Mouse (Mus musculus) forebrain, embryonic 14.5 days (tissue): Measurements from ENCODE around the gene Gm20388. TPM values are rescaled to one million over a fixed set of nuclear protein-coding genes. Genes with fewer than 3 reads are reported as not detected.

Experiments
- ATAC-seq: fragments of 200-750 bp; cut with Nextera tagmentation; 2 replicates; pipeline ENCODE4 v1.8.0; 2017; ENCODE audit warnings: mild to moderate bottlenecking, moderate library complexity
- DNase-seq: peaks from one replicate; pipeline ENCODE4 v3.0.0-alpha.2; 2015; ENCODE audit warnings: low spot score
- H3K27ac ChIP-seq: fragments of 300-500 bp; sonication (generic); 2 replicates; pipeline ENCODE4 v1.5.1; 2014; ENCODE audit warnings: low read depth, mild to moderate bottlenecking, control low read depth, low read length, moderate library complexity
- H3K27me3 ChIP-seq: fragments of 300-500 bp; sonication (generic); replicated peaks from 2 replicates; pipeline ENCODE4 v1.6.1; 2014; ENCODE audit warnings: low read length, control low read depth, mixed read lengths; ENCODE audit not compliant: control insufficient read depth, insufficient read depth
- H3K36me3 ChIP-seq: fragments of 300-500 bp; sonication (generic); 2 replicates; pipeline ENCODE4 v1.6.1; 2014; ENCODE audit warnings: low read length, control low read depth; ENCODE audit not compliant: control insufficient read depth, insufficient read depth
- H3K4me1 ChIP-seq: fragments of 300-500 bp; sonication (generic); 2 replicates; pipeline ENCODE4 v1.6.1; 2014; ENCODE audit warnings: antibody characterized with exemption, low read length, control low read depth; ENCODE audit not compliant: control insufficient read depth, insufficient read depth
- H3K4me2 ChIP-seq: fragments of 300-500 bp; sonication (generic); 2 replicates; pipeline ENCODE4 v1.6.1; 2014; ENCODE audit warnings: mild to moderate bottlenecking, control low read depth, low read length
- H3K4me3 ChIP-seq: fragments of 300-500 bp; sonication (generic); 2 replicates; pipeline ENCODE4 v1.5.1; 2014; ENCODE audit warnings: low read depth, low read length, control low read depth
- H3K9ac ChIP-seq: fragments of 300-500 bp; sonication (generic); 2 replicates; pipeline ENCODE4 v1.6.1; 2014; ENCODE audit warnings: mild to moderate bottlenecking, low read length, control low read depth, moderate library complexity
- H3K9me3 ChIP-seq: fragments of 300-500 bp; sonication (generic); replicated peaks from 2 replicates; pipeline ENCODE4 v1.6.1; 2016; ENCODE audit warnings: low read length, control low read depth, mixed read lengths; ENCODE audit not compliant: control insufficient read depth
- WGBS: fragments of 180-500 bp; shearing (Covaris S2); extraction: QIAGEN DNeasy Blood & Tissue Kit; methylation state at CpG from one replicate; pipeline ENCODE4 v1.1.7; 2014; 5-methylcytosine and 5-hydroxymethylcytosine counted together
- polyA plus RNA-seq: library from polyadenylated mRNA; unstranded; fragments of >200 nt; fragmentation: Nextera tagmentation; extraction: Ambion mirVana; gene quantifications from 2 replicates; pipeline ENCODE4 v1.2.1, GENCODE M21; 2014

The Gm20388 gene
- polyA plus RNA-seq, 1 experiment from 2014 or later: 7.4 TPM

GRCm38 (mm10) chr8:123384883-123385540, 3474.4 kb downstream of the Gm20388 start:
- H3K4me2 ChIP-seq: no peak overlapping the region
- no peaks in the 10 kb centered on the region for H3K9me3 ChIP-seq
- DNase-seq (peak; percentile 29), ATAC-seq (no peak)
- H3K27ac ChIP-seq: no peak overlapping the region
- H3K4me1 ChIP-seq: no peaks in the 10 kb centered on the region
- H3K4me3 ChIP-seq: no peak overlapping the region
- 71% methylated on average over 9 of the region's 9 CpGs for WGBS
- no peaks in the 10 kb centered on the region for H3K27me3 ChIP-seq
- peaks cover 85% of the 10 kb centered on the region for H3K36me3 ChIP-seq
- H3K9ac ChIP-seq: no peak overlapping the region

- Histone ChIP-seq H3K9me3 (no peaks in the 10 kb centered on the region), H3K4me2 (no peak overlapping the region), H3K27me3 (no peaks in the 10 kb centered on the region), H3K36me3 (peaks cover 100% of the 10 kb centered on the region), H3K9ac (no peak overlapping the region), H3K4me3 (no peak overlapping the region), H3K27ac (no peak overlapping the region), H3K4me1 (no peaks in the 10 kb centered on the region)
- DNase-seq (no peak), ATAC-seq (no peak)
- 77% methylated on average over 3 of the region's 3 CpGs for WGBS
Observed at GRCm38 (mm10) chr8:123387041-123387440, 3476.4 kb downstream of the Gm20388 start.

GRCm38 (mm10) chr8:123387801-123388200, 3477.2 kb downstream of the Gm20388 start:
- no peak overlapping the region for H3K4me2 ChIP-seq
- peaks cover 100% of the 10 kb centered on the region for H3K36me3 ChIP-seq
- H3K4me1 ChIP-seq: no peaks in the 10 kb centered on the region
- no peak overlapping the region for H3K4me3 ChIP-seq
- ATAC-seq (no peak), DNase-seq (no peak)
- H3K27me3 ChIP-seq: no peaks in the 10 kb centered on the region
- no peak overlapping the region for H3K27ac ChIP-seq
- 92% methylated on average over 8 of the region's 8 CpGs for WGBS
- no peaks in the 10 kb centered on the region for H3K9me3 ChIP-seq
- no peak overlapping the region for H3K9ac ChIP-seq

GRCm38 (mm10) chr8:123389026-123389425, 3478.4 kb downstream of the Gm20388 start:
- 96% methylated on average over 7 of the region's 7 CpGs for WGBS
- H3K36me3 ChIP-seq: peaks cover 100% of the 10 kb centered on the region
- H3K4me2 ChIP-seq: no peak overlapping the region

GRCm38 (mm10) chr8:123398308-123398707, 3487.7 kb downstream of the Gm20388 start:
- 96% methylated on average over 13 of the region's 13 CpGs for WGBS
- Histone ChIP-seq H3K9ac (no peak overlapping the region), H3K27ac (no peak overlapping the region), H3K4me2 (no peak overlapping the region), H3K27me3 (no peaks in the 10 kb centered on the region), H3K9me3 (no peaks in the 10 kb centered on the region), H3K4me1 (no peaks in the 10 kb centered on the region), H3K36me3 (peaks cover 97% of the 10 kb centered on the region), H3K4me3 (no peak overlapping the region)
- ATAC-seq: no peak
- DNase-seq: no peak

More at GRCm38 (mm10) chr8:123389026-123389425, 3478.4 kb downstream of the Gm20388 start:
- Histone ChIP-seq H3K4me1 (no peaks in the 10 kb centered on the region), H3K4me3 (no peak overlapping the region), H3K9me3 (no peaks in the 10 kb centered on the region), H3K27ac (no peak overlapping the region), H3K9ac (no peak overlapping the region), H3K27me3 (no peaks in the 10 kb centered on the region)
- no peak for ATAC-seq
- DNase-seq: no peak

GRCm38 (mm10) chr8:123401936-123402335, 3491.3 kb downstream of the Gm20388 start:
- Histone ChIP-seq H3K9me3 (no peaks in the 10 kb centered on the region), H3K9ac (no peak overlapping the region), H3K36me3 (peaks cover 65% of the 10 kb centered on the region), H3K27me3 (no peaks in the 10 kb centered on the region), H3K4me2 (no peak overlapping the region), H3K27ac (no peak overlapping the region), H3K4me3 (no peak overlapping the region), H3K4me1 (0 out of 2 replicates have a peak, but pooled peaks cover under 1% of the 10 kb centered on the region)
- ATAC-seq (no peak), DNase-seq (no peak)
- 91% methylated on average over 9 of the region's 9 CpGs for WGBS

GRCm38 (mm10) chr8:123402730-123403326, 3492.2 kb downstream of the Gm20388 start:
- no peak for ATAC-seq
- H3K9ac ChIP-seq: no peak overlapping the region
- no peak overlapping the region for H3K4me2 ChIP-seq
- WGBS: 89% methylated on average over 9 of the region's 9 CpGs
- H3K36me3 ChIP-seq: peaks cover 56% of the 10 kb centered on the region
- H3K4me3 ChIP-seq: no peak overlapping the region
- H3K9me3 ChIP-seq: no peaks in the 10 kb centered on the region
- no peaks in the 10 kb centered on the region for H3K27me3 ChIP-seq
- H3K27ac ChIP-seq: no peak overlapping the region
- H3K4me1 ChIP-seq: 0 out of 2 replicates have a peak, but pooled peaks cover 3% of the 10 kb centered on the region
- DNase-seq: no peak

- no peak for ATAC-seq
- no peak overlapping the region for H3K27ac ChIP-seq
Observed at GRCm38 (mm10) chr8:123404521-123404920, 3493.9 kb downstream of the Gm20388 start.

GRCm38 (mm10) chr8:123406786-123407185, 3496.1 kb downstream of the Gm20388 start, which contains the start of gene Mc1r:
TSS of gene Mc1r (plus strand) at chr8:123407107.
- Histone ChIP-seq H3K4me3 (no peak within 1 kb of the TSS), H3K36me3 (peaks cover 18% of the 10 kb centered on the region), H3K4me1 (peaks cover 13% of the 10 kb centered on the region), H3K9ac (no peak within 1 kb of the TSS), H3K9me3 (no peaks in the 10 kb centered on the region), H3K27me3 (no peaks in the 10 kb centered on the region), H3K27ac (no peak within 1 kb of the TSS), H3K4me2 (no peak within 1 kb of the TSS)
- WGBS: 2% methylated on average over 4 of the region's 4 CpGs
- DNase-seq (peak; percentile 75), ATAC-seq (no peak)

More at GRCm38 (mm10) chr8:123404521-123404920, 3493.9 kb downstream of the Gm20388 start:
- Histone ChIP-seq H3K4me3 (no peak overlapping the region), H3K36me3 (peaks cover 39% of the 10 kb centered on the region), H3K9ac (0 out of 2 replicates have a peak overlapping the region, but pooled peaks have one; percentile 21), H3K4me2 (no peak overlapping the region), H3K27me3 (no peaks in the 10 kb centered on the region), H3K9me3 (no peaks in the 10 kb centered on the region), H3K4me1 (peaks cover 6% of the 10 kb centered on the region)
- WGBS: 49% methylated on average over 8 of the region's 8 CpGs
- DNase-seq: no peak
